Mouse (Mus musculus) adrenal gland, postnatal 4 days (tissue): ENCODE data around the gene Mtfmt. TPM values are rescaled to one million over a fixed set of nuclear protein-coding genes. Genes with fewer than 3 reads are reported as not detected.

Experiments
- total RNA-seq, 2 experiments: library from RNA; stranded (reverse); gene quantifications; 2 replicates each; pipeline ENCODE4 v1.2.3; 2021

Mtfmt gene
- total RNA-seq, 2 experiments from 2014 or later = 18.1 to 20.4 TPM

Other genes with a start within 250 kb of the Mtfmt start
- gene Parp16, start 240.4 kb upstream of the Mtfmt start, total RNA-seq = 10 to 100 TPM; 23.2 to 27.0 TPM
- gene Cilp, start 170.6 kb upstream of the Mtfmt start, total RNA-seq = 1 to 10 TPM; 4.8 to 7.6 TPM
- gene Clpx, start 141.5 kb upstream of the Mtfmt start, total RNA-seq = 10 to 100 TPM; 72.0 to 81.7 TPM
- 10 to 100 TPM; 22.2 to 23.8 TPM for gene Pdcd7, start 89.7 kb upstream of the Mtfmt start, total RNA-seq
- under 1 TPM; 0.67 to 0.68 TPM for gene Ubap1l, start 74.7 kb upstream of the Mtfmt start, total RNA-seq
- gene Kbtbd13, start 44.1 kb upstream of the Mtfmt start, total RNA-seq = 1 to 10 TPM in 1 of 2 experiments, under 1 TPM in 1; 0.99 to 1.0 TPM
- 10 to 100 TPM; 12.3 to 13.7 TPM for gene Rasl12, start 37.3 kb upstream of the Mtfmt start, total RNA-seq
- gene Slc51b, start 12.8 kb upstream of the Mtfmt start, total RNA-seq = 1 to 10 TPM; 1.4 to 2.4 TPM
- 10 to 100 TPM; 53.9 to 67.0 TPM for gene Spg21, start 25.2 kb downstream of the Mtfmt start, total RNA-seq
- gene Ankdd1a, start 84.4 kb downstream of the Mtfmt start, total RNA-seq = 1 to 10 TPM; 1.1 to 1.3 TPM
- 10 to 100 TPM; 44.7 to 45.4 TPM for gene Plekho2, start 144.3 kb downstream of the Mtfmt start, total RNA-seq
- 1 to 10 TPM; 4.8 to 4.9 TPM for gene Pif1, start 151.4 kb downstream of the Mtfmt start, total RNA-seq
- gene Rbpms2, start 193.9 kb downstream of the Mtfmt start, total RNA-seq = 10 to 100 TPM; 45.2 to 45.6 TPM
- gene Oaz2, start 232.2 kb downstream of the Mtfmt start, total RNA-seq = 100 to 1,000 TPM; 173 to 180 TPM